Mouse (Mus musculus) neural tube, embryonic 13.5 days (tissue): ENCODE data around the gene Ccdc71. TPM values are rescaled to one million over a fixed set of nuclear protein-coding genes. Genes with fewer than 3 reads are reported as not detected.

Experiments
- polyA plus RNA-seq: library from polyadenylated mRNA; unstranded; fragments of >200 nt; fragmentation: Nextera tagmentation; extraction: Ambion mirVana; gene quantifications from 2 replicates; pipeline ENCODE4 v1.2.1, GENCODE M21; 2015

The Ccdc71 gene
- polyA plus RNA-seq, 1 experiment from 2014 or later, result 57.0 TPM

Other genes with a start within 250 kb of the Ccdc71 start
- gene Dag1, start 196.6 kb upstream of the Ccdc71 start, polyA plus RNA-seq, result 57.2 and 57.6 TPM in 2 replicates
- 124 and 130 TPM in 2 replicates for gene Nicn1, start 170.1 kb upstream of the Ccdc71 start, polyA plus RNA-seq
- gene Amt, start 163.7 kb upstream of the Ccdc71 start, polyA plus RNA-seq, result 29.1 and 30.6 TPM in 2 replicates
- gene Rhoa, start 154.4 kb upstream of the Ccdc71 start, polyA plus RNA-seq, result 309 and 338 TPM in 2 replicates
- gene Tcta, start 154.4 kb upstream of the Ccdc71 start, polyA plus RNA-seq, result 51.9 and 62.2 TPM in 2 replicates
- 548 and 562 TPM in 2 replicates for gene Gpx1, start 121.6 kb upstream of the Ccdc71 start, polyA plus RNA-seq
- 121 and 129 TPM in 2 replicates for gene Usp4, start 112.7 kb upstream of the Ccdc71 start, polyA plus RNA-seq
- gene 1700102P08Rik, start 67.7 kb upstream of the Ccdc71 start, polyA plus RNA-seq, result 2.2 TPM in 2 replicates
- 0.74 and 1.4 TPM in 2 replicates for gene Ccdc36, start 32.0 kb upstream of the Ccdc71 start, polyA plus RNA-seq
- not detected in 2 replicates for gene BC048562, start 24.0 kb upstream of the Ccdc71 start, polyA plus RNA-seq
- 68.4 and 86.4 TPM in 2 replicates for gene Klhdc8b, start 1.1 kb downstream of the Ccdc71 start, polyA plus RNA-seq
- gene Lamb2, start 19.2 kb downstream of the Ccdc71 start, polyA plus RNA-seq, result 20.9 and 21.6 TPM in 2 replicates
- gene Usp19, start 30.1 kb downstream of the Ccdc71 start, polyA plus RNA-seq, result 68.3 and 80.2 TPM in 2 replicates
- gene Qars, start 47.2 kb downstream of the Ccdc71 start, polyA plus RNA-seq, result 69.1 and 80.0 TPM in 2 replicates
- gene Qrich1, start 56.3 kb downstream of the Ccdc71 start, polyA plus RNA-seq, result 134 TPM in 2 replicates
- gene Impdh2, start 99.8 kb downstream of the Ccdc71 start, polyA plus RNA-seq, result 109 and 112 TPM in 2 replicates
- gene Ndufaf3, start 106.9 kb downstream of the Ccdc71 start, polyA plus RNA-seq, result 68.0 and 80.2 TPM in 2 replicates
- 267 and 294 TPM in 2 replicates for gene Dalrd3, start 109.4 kb downstream of the Ccdc71 start, polyA plus RNA-seq
- gene Wdr6, start 118.2 kb downstream of the Ccdc71 start, polyA plus RNA-seq, result 254 and 259 TPM in 2 replicates
- gene P4htm, start 137.1 kb downstream of the Ccdc71 start, polyA plus RNA-seq, result 29.5 and 30.7 TPM in 2 replicates
- 47.0 and 53.4 TPM in 2 replicates for gene Arih2, start 188.9 kb downstream of the Ccdc71 start, polyA plus RNA-seq
- 46.2 and 46.5 TPM in 2 replicates for gene Slc25a20, start 201.6 kb downstream of the Ccdc71 start, polyA plus RNA-seq
- gene Prkar2a, start 228.8 kb downstream of the Ccdc71 start, polyA plus RNA-seq, result 56.1 and 57.6 TPM in 2 replicates